Mouse (Mus musculus) natural killer cell, adult 2 months (primary cell): ENCODE measurements around the gene Fastk.

ENCODE experiments used
- DNase-seq, 2 experiments: peaks; one replicate each; pipeline ENCODE4 v3.0.0; 2022; ENCODE audit warnings: low spot score in 2 of 2

Gene Fastk

GRCm38 (mm10) chr5:24392724-24393123 is 52.4 kb downstream of the Fastk start:
- no peak for DNase-seq

GRCm38 (mm10) chr5:24391864-24392263 is 53.2 kb downstream of the Fastk start, which contains the start of gene Atg9b:
Gene Atg9b, minus strand, starts transcription at chr5:24392143.
- no peak for DNase-seq

GRCm38 (mm10) chr5:24389658-24390020 is 55.4 kb downstream of the Fastk start:
- DNase-seq = no peak

GRCm38 (mm10) chr5:24389011-24389657 is 56.0 kb downstream of the Fastk start:
- DNase-seq = no peak
